Mouse (Mus musculus) spleen, adult 2 months (tissue): ENCODE data around the gene Fbxo41.

Experiments
- CTCF ChIP-seq: fragments of 200-500 bp; IDR thresholded peaks from 2 replicates; pipeline ENCODE4 v1.5.1; 2011; ENCODE audit warnings: mild to moderate bottlenecking, inconsistent platforms; ENCODE audit not compliant: insufficient read depth, insufficient read length, insufficient replicate concordance; ENCODE audit errors: extremely low read depth
- POLR2A ChIP-seq: fragments of 200-500 bp; IDR thresholded peaks from 2 replicates; pipeline ENCODE4 v1.6.1; 2011; ENCODE audit warnings: low read depth, low read length, inconsistent platforms

GRCm38 (mm10) chr6:85444266-85444965 is 58.4 kb downstream of the Fbxo41 start:
- TF ChIP-seq CTCF (no peak), POLR2A (no peak)
